Mouse (Mus musculus): ENCODE measurements around the gene Limd1.

GRCm38 (mm10) chr9:123473377-123473776 lies 5.1 kb upstream of the Limd1 start:
- no peak for TF ChIP-seq GATA1 (IDR thresholded peaks at IDR 0.05; ENCODE audit: borderline replicate concordance, low read length)
- TF ChIP-seq GATA2 (IDR thresholded peaks at IDR 0.05; ENCODE audit: borderline replicate concordance, low read depth, low read length): no peak
- no peak for TF ChIP-seq CTCF (IDR thresholded peaks at IDR 0.05; ENCODE audit: low read depth, low read length)
- TF ChIP-seq TAL1 (conservative IDR thresholded peaks at IDR 0.05; ENCODE audit: low read depth, low read length): no peak

Measured in G1E (cell line).